Mouse (Mus musculus) layer of hippocampus, adult 2 months (tissue): ENCODE results near the gene Pard3b. TPM values are rescaled to one million over a fixed set of nuclear protein-coding genes. Genes with fewer than 3 reads are reported as not detected.
A peak's percentile ranks its signal among the peaks of the same experiment; 100 is the strongest.

Experiments used
- DNase-seq, 2 experiments: peaks; one replicate each; pipeline ENCODE4 v3.0.0; 2022; ENCODE audit warnings: low spot score in 2 of 2
- H3K27ac ChIP-seq: fragments of 200-600 bp; 2 replicates; pipeline ENCODE4 v1.8.1; 2022
- H3K4me3 ChIP-seq: fragments of 200-600 bp; 2 replicates; pipeline ENCODE4 v1.8.1; 2022; ENCODE audit warnings: mild to moderate bottlenecking
- CTCF ChIP-seq: fragments of 200-600 bp; conservative IDR thresholded peaks from 2 replicates; pipeline ENCODE4 v1.8.1; 2022; ENCODE audit warnings: antibody characterized with exemption, mild to moderate bottlenecking, moderate library complexity
- total RNA-seq, 2 experiments: library from RNA; stranded (reverse); gene quantifications; 2 replicates each; pipeline ENCODE4 v1.2.3; 2021

The Pard3b gene
- total RNA-seq, 2 experiments from 2014 or later, result 4.6 to 6.9 TPM

DNA sequence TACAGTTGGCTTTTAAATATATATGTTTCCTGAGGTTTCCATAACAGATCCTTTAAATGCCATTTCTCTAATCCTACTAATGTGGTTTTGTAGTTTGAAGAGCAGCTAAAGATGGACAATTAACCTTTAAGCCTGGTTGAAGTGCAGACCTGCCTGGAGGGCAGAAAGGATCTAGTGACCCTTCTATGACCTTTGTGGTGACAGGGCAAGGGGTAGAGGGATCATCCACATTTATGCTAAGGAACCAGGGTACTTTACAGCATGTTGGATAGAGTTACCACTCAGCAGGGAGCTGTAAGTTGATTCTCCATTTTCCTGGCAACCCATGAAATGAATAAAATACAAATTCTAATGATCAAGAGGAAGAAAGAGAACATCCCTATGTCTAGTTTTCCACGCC, 47.3 kb downstream of the Pard3b start:
- no peak for TF ChIP-seq CTCF
- no peak for DNase-seq
- Histone ChIP-seq H3K27ac (no peak overlapping the region), H3K4me3 (no peak overlapping the region)

DNA sequence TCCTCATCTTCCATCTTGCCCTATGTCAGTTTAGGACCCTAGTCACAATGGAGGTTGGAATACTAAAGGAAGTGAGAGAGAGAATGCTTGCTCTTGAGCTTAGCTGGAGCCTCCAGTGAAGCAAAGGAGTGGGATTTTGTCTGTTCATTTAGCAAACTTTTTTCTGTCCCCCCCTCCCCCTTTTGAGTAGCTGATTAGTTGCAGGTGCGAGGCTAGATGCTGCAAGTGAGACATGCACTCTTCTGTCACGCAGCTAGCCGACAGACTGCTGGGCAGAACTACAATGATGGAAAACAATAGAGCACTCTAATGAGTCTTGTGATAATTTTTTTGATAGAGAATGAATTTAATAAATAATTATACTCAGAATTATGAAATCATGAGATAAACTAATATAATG, 49.7 kb downstream of the Pard3b start:
- Histone ChIP-seq H3K4me3 (no peak overlapping the region), H3K27ac (no peak overlapping the region)
- no peak for TF ChIP-seq CTCF
- DNase-seq, result no peak

DNA sequence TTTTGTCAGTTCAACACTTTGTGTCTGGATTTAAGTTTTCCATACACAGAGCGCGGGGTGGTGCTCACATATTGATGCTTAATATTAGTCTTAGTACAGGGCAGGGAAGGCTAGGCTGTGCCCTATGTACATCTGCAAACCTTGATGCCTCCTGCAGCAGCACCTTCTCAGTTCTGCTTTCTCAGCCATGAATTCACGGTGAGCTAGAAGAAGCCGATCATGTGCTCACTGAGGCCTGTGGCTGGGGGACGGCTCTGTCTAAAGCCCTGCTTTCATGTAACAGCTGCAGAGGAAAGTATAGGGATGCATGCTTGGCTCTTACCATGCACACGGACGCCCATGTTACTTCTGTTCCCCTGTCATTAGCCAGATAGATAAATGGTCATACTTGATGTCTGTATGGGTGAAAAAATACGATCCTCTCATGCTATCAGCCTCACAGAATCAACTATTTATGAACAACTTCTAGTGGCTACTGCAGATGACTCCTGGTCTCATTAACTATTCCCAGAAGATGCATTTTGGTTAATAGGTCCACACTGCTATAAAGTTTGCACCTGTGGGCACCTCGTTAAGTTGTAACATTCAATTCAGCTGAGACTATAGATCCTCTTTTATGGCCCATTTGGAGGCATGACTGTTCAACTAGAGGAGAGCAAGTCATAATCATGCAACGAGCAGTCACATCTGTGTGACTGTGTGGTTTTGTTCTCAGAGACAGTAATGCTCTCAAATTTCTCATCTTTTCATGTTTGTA, 60.0 kb downstream of the Pard3b start:
- DNase-seq, result no peak
- H3K4me3 ChIP-seq, result no peak overlapping the region
- no peak overlapping the region for H3K27ac ChIP-seq
- TF ChIP-seq CTCF, result no peak

DNA sequence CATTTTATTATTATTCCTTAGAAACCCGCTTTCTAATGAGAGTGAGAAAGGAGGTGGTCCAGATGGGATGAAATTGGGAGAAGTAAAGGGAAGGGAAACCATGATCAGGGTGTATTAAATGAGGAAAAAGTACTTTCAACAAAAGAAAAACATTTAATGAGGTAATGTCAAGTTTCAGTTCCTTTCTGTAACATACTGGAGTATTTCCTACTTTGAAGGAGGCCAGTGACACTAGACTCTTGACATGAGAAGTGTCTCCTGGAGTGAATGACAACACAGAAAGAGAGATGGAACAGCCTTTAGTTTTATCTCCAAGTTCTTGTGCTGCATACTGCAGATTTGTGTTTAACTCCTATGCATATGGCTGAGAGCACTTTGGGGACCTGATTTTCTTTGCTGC, 71.2 kb downstream of the Pard3b start:
- no peak for TF ChIP-seq CTCF
- DNase-seq, result no peak
- Histone ChIP-seq H3K4me3 (no peak overlapping the region), H3K27ac (no peak overlapping the region)

- no peak overlapping the region for H3K4me3 ChIP-seq
- H3K27ac ChIP-seq, result no peak overlapping the region
- no peak for DNase-seq
- TF ChIP-seq CTCF, result no peak
Measured at GRCm38 (mm10) chr1:61711523-61711922, 72.9 kb downstream of the Pard3b start.

DNA sequence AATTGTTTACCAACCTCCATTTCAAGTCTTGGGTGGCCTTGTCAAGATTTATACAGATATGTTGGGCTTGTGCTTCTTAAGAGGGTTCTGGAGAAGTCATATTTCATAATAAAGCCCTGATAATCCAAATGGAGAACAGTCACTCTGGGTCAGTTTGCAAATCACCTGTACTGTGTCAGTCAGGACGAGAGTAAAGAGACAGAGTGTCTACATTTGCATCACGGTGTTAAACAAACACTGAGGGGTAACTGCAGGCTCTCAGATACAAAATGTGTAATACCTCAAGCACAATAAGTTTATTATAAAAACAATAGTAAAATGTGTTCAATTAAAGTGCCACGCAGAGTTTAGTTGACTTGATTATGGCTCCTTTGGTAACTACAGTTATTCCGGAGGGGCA, 91.0 kb downstream of the Pard3b start:
- no peak for DNase-seq
- H3K27ac ChIP-seq, result no peak overlapping the region
- H3K4me3 ChIP-seq, result no peak overlapping the region
- no peak for TF ChIP-seq CTCF

- no peak for DNase-seq
- H3K4me3 ChIP-seq, result no peak overlapping the region
- TF ChIP-seq CTCF, result no peak
- H3K27ac ChIP-seq, result no peak overlapping the region
Measured at GRCm38 (mm10) chr1:61736550-61736949, 97.9 kb downstream of the Pard3b start.

DNA sequence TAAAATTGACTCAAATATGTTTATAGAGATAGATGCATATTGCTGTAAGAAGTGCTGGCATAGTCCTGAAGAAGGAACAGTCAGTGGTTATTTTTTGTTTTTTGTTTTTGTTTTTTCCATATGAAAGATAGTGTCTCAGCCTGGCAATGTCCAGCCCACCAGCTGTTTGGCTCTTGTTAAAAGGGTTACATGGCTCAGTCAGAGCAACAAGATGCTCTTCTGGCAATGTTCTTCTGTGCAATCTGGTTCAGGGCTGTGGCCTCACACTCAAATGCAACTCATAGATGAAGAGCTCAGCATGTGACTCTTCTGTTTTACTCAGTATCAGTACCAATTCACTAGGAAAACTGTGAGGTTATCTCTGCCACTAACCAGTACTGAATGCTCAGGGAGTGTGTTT, 104.2 kb downstream of the Pard3b start:
- Histone ChIP-seq H3K4me3 (no peak overlapping the region), H3K27ac (no peak overlapping the region)
- no peak for DNase-seq
- TF ChIP-seq CTCF, result no peak

DNA sequence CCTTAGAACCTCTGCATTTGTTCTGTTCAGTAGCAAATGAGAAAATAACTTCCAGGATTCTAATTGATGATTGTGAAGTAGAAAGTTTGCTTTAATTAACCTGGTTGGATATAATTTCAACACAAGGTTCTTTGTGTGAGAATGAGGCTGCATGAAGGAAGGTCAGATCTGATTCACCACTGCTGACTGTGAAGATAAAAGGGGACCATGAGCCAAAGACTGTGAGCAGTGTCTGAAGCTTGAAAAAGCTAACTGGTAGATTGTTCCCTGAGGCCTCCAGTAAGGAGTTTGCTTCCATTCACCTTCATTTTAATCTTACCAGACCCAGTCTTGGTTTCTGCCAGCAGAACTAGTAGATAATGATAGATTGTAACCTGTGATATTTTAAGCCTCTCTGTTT, 108.9 kb downstream of the Pard3b start:
- Histone ChIP-seq H3K27ac (no peak overlapping the region), H3K4me3 (no peak overlapping the region)
- TF ChIP-seq CTCF, result no peak
- no peak for DNase-seq

DNA sequence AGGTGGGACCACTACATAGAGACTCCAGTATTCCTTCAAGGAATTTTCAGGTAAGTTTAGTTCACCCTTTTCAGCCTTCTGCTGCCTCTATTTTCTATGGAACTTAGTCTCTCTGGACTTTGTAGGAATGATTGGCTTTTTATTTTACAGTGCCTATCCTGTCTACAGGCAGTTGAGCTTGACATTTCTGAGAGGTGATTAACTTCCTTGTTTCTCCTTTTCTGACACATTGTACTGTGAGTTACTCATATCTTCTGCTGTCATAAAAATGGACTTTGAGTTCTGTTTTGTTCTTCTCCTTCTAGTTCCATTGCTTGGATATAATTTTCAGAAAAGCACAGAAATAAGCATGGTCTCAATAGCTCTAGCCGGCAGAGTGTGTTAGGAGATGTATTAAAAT, 112.4 kb downstream of the Pard3b start:
- Histone ChIP-seq H3K27ac (no peak overlapping the region), H3K4me3 (no peak overlapping the region)
- no peak for DNase-seq
- no peak for TF ChIP-seq CTCF

DNA sequence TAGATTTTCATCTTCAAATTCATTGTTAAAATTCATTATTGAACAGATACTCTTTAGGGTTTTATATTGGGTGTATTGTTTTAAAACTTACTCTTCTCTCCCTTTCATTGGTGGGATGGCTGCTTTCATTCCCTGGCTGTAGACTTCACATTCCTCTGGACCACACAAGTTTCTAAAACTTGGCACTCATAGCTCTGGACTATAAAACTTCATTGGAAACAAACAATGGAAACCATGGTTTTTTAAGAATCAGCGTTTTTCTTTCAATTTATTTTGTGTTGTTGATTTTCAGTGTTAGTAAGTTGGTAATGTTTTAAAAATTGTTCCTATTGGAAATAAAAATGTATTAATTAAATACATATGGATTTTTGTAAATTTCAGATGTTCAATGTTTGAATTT, 118.1 kb downstream of the Pard3b start:
- no peak for TF ChIP-seq CTCF
- no peak for DNase-seq
- no peak overlapping the region for H3K4me3 ChIP-seq
- no peak overlapping the region for H3K27ac ChIP-seq

- H3K27ac ChIP-seq, result no peak overlapping the region
- DNase-seq, result peak; percentile 48 to 74
- no peak overlapping the region for H3K4me3 ChIP-seq
- TF ChIP-seq CTCF, result peak; percentile 98
Measured at GRCm38 (mm10) chr1:61771213-61771612, 132.6 kb downstream of the Pard3b start.

- DNase-seq, result no peak
- no peak overlapping the region for H3K4me3 ChIP-seq
- no peak for TF ChIP-seq CTCF
- no peak overlapping the region for H3K27ac ChIP-seq
Measured at GRCm38 (mm10) chr1:61778731-61779130, 140.1 kb downstream of the Pard3b start.

- no peak for DNase-seq
- Histone ChIP-seq H3K27ac (no peak overlapping the region), H3K4me3 (no peak overlapping the region)
- no peak for TF ChIP-seq CTCF
Measured at GRCm38 (mm10) chr1:61779906-61780305, 141.3 kb downstream of the Pard3b start.
